Mouse (Mus musculus) adrenal gland, adult 2 months (tissue): ENCODE measurements around the gene Rhox2e. TPM values are rescaled to one million over a fixed set of nuclear protein-coding genes. Genes with fewer than 3 reads are reported as not detected.
"Not testable (repeated sequence)": the region's sequence is repeated elsewhere in the genome, so short reads cannot be mapped to it uniquely, and the experiment has no call there.

Experiments used
- DNase-seq: peaks from one replicate; pipeline ENCODE4 v3.0.0; 2021
- long read RNA-seq: library from polyadenylated mRNA; stranded (forward); transcript quantifications from one replicate; pipeline ENCODE4 v2.0.0, GENCODE M21; 2021
- polyA plus RNA-seq: library from polyadenylated mRNA; depleted of rRNA; stranded (reverse); fragments of >200 nt; gene quantifications from 2 replicates; pipeline ENCODE4 v1.2.3, GENCODE M21; 2012; rRNA removed
- total RNA-seq, 2 experiments: library from RNA; stranded (reverse); gene quantifications; 2 replicates each; pipeline ENCODE4 v1.2.3; 2021

Gene Rhox2e
- total RNA-seq (not detected), polyA plus RNA-seq (not detected in 2 replicates)
- long read RNA-seq: 0 reads

DNA sequence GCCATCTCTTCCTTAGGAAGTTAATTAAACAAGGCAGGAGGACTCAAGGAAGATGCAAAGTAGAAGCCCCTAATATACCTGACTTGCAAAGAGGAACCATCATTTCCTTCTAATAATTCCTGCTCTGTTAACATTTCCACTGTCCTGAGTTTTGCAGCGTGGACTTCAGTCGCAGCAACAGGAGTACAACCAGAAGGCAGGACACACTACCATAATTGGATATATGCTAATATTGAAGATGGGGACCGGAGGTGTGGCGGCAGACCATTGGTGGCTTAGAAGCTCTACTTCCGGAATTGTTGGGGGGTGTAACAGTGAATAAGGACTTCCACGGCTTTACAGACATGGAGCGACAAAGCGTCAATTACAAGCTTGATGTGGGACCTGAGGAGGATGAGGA, at the start of gene Rhox2e:
Gene Rhox2e (plus strand): TSS at position 301 of the 400 bp plus-strand sequence.
- DNase-seq: not testable (repeated sequence)

DNA sequence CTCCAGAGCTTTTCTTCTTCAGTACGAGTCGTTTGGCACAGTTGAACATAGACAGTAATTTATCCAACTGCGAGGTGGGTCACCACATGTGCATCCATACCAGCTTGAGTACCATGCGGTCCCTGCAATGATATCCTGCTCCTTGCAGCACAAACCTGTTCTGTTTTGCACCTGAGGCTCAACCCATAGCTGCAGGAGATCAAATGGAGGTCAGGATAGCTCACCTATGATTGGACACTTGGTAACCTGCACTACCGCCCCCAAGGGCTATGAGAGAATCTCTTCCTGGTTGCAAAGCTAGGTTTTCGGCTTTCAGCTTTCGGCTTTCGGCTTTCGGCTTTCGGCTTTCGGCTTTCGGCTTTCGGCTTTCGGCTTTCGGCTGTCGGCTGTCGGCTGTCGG, 16.2 kb upstream of the Rhox2e start, which contains the start of gene Rhox4d:
Gene Rhox4d (plus strand): TSS at position 301 of the 400 bp plus-strand sequence.
- DNase-seq: not testable (repeated sequence)

DNA sequence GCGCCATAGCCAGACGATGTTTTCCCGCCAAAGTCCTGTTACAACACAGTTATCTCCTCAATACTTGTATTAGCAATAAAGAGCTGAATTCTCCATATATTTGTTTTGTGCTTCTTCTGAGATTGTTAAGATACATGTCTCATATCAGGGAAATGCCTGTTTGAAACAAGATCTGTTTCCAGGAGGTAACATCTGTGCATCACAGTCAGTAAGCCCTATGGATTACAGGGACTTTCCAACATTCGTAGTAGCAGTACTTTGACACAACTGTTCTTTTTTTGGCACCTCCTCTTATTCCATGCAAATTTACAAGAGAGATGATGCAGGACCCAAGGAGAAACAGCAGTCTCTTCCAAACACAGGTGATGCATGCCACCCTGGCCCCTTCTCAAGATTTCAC, 11.5 kb downstream of the Rhox2e start, which contains the start of gene Rhox3e:
Gene Rhox3e (plus strand): TSS at position 301 of the 400 bp plus-strand sequence.
- DNase-seq: not testable (repeated sequence)

DNA sequence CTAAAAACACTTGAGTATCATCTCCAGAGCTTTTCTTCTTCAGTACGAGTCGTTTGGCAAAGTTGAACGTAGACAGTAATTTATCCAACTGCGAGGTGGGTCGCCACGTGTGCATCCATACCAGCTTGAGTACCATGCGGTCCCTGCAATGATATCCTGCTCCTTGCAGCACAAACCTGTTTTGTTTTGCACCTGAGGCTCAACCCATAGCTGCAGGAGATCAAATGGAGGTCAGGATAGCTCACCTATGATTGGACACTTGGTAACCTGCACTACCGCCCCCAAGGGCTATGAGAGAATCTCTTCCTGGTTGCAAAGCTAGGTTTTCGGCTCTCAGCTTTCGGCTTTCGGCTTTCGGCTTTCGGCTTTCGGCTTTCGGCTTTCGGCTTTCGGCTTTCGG, 26.9 kb downstream of the Rhox2e start, which contains the start of gene Rhox4e:
Gene Rhox4e (plus strand): TSS at position 301 of the 400 bp plus-strand sequence.
- DNase-seq: not testable (repeated sequence)

DNA sequence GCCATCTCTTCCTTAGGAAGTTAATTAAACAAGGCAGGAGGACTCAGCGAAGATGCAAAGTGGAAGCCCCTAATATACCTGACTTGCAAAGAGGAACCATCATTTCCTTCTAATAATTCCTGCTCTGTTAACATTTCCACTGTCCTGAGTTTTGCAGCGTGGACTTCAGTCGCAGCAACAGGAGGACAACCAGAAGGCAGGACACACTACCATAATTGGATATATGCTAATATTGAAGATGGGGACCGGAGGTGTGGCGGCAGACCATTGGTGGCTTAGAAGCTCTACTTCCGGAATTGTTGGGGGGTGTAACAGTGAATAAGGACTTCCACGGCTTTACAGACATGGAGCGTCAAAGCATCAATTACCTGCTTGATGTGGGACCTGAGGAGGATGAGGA, 40.9 kb downstream of the Rhox2e start, which contains the start of gene Rhox2f:
Gene Rhox2f (plus strand): TSS at position 301 of the 400 bp plus-strand sequence.
- not testable (repeated sequence) for DNase-seq

DNA sequence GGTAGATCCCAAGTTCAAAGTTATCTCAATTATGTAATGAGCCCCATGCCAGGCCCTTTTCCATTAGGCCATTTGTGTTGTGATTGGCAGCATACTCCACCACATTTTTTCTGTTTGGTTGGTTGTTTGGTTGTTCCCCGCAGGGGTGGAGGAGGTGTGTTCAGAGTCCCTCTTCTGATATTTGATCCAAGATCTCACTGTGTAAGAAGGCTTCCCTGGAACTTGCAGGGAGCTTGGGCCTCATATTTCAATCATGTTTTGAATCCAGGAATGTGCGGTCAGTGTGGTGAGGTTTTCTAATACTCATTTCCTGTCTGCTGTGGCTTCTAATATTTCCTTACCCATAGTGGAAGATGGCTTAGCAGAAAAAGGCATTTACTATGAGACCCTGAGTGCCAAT, 42.4 kb downstream of the Rhox2e start:
- not testable (repeated sequence) for DNase-seq

DNA sequence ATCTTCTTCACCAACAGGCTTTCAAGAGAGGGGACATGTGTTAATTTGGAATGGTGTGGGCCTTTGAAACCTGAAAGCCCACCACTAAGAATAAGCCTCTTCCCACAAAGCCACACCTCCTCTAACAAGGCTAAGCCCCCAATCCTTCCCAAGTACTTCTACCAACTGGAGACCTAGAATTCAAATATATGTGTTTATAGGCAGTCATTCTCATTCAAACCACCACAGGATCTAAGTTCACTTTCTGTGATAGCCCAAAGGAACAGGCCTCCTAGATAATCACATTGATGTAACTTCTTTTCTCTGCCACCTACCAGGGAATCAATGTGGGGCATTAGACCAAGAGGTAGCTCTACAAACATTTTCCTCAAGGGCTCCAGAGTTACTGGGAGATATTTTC, 50.4 kb downstream of the Rhox2e start, which contains the start of gene Rhox3f:
Gene Rhox3f (plus strand): TSS at position 301 of the 400 bp plus-strand sequence.
- not testable (repeated sequence) for DNase-seq

Other genes starting within 250 kb of the Rhox2e start
- gene Rhox3a2, start 150.4 kb upstream of the Rhox2e start, total RNA-seq: not detected
- gene Rhox3a2, start 150.4 kb upstream of the Rhox2e start, polyA plus RNA-seq: not detected in 2 replicates
- gene Rhox4a2, start 139.6 kb upstream of the Rhox2e start, total RNA-seq: not detected
- gene Rhox4a2, start 139.6 kb upstream of the Rhox2e start, polyA plus RNA-seq: not detected in 2 replicates
- not detected for gene Rhox2b, start 118.4 kb upstream of the Rhox2e start, total RNA-seq
- gene Rhox2b, start 118.4 kb upstream of the Rhox2e start, polyA plus RNA-seq: not detected in 2 replicates
- gene Rhox4b, start 98.0 kb upstream of the Rhox2e start, total RNA-seq: not detected
- gene Rhox4b, start 98.0 kb upstream of the Rhox2e start, polyA plus RNA-seq: not detected in 2 replicates
- not detected for gene Rhox2c, start 76.8 kb upstream of the Rhox2e start, total RNA-seq
- not detected in 2 replicates for gene Rhox2c, start 76.8 kb upstream of the Rhox2e start, polyA plus RNA-seq
- not detected for gene Rhox3c, start 71.9 kb upstream of the Rhox2e start, total RNA-seq
- gene Rhox3c, start 71.9 kb upstream of the Rhox2e start, polyA plus RNA-seq: not detected in 2 replicates
- not detected for gene Rhox4c, start 50.1 kb upstream of the Rhox2e start, total RNA-seq
- not detected in 2 replicates for gene Rhox4c, start 50.1 kb upstream of the Rhox2e start, polyA plus RNA-seq
- gene Rhox2d, start 37.0 kb upstream of the Rhox2e start, total RNA-seq: not detected
- gene Rhox2d, start 37.0 kb upstream of the Rhox2e start, polyA plus RNA-seq: not detected in 2 replicates
- not detected for gene Rhox4d, start 16.1 kb upstream of the Rhox2e start, total RNA-seq
- not detected in 2 replicates for gene Rhox4d, start 16.1 kb upstream of the Rhox2e start, polyA plus RNA-seq
- gene Rhox3e, start 11.6 kb downstream of the Rhox2e start, total RNA-seq: not detected
- gene Rhox3e, start 11.6 kb downstream of the Rhox2e start, polyA plus RNA-seq: not detected in 2 replicates
- not detected for gene Rhox4e, start 27.0 kb downstream of the Rhox2e start, total RNA-seq
- gene Rhox4e, start 27.0 kb downstream of the Rhox2e start, polyA plus RNA-seq: not detected in 2 replicates
- gene Rhox2f, start 41.0 kb downstream of the Rhox2e start, total RNA-seq: not detected
- not detected in 2 replicates for gene Rhox2f, start 41.0 kb downstream of the Rhox2e start, polyA plus RNA-seq
- not detected for gene Rhox3f, start 50.5 kb downstream of the Rhox2e start, total RNA-seq
- gene Rhox3f, start 50.5 kb downstream of the Rhox2e start, polyA plus RNA-seq: not detected in 2 replicates
- not detected for gene Rhox4f, start 77.3 kb downstream of the Rhox2e start, total RNA-seq
- gene Rhox4f, start 77.3 kb downstream of the Rhox2e start, polyA plus RNA-seq: not detected in 2 replicates
- not detected for gene Rhox3g, start 98.2 kb downstream of the Rhox2e start, total RNA-seq
- not detected in 2 replicates for gene Rhox3g, start 98.2 kb downstream of the Rhox2e start, polyA plus RNA-seq
- gene Rhox2g, start 113.0 kb downstream of the Rhox2e start, total RNA-seq: not detected
- gene Rhox2g, start 113.0 kb downstream of the Rhox2e start, polyA plus RNA-seq: not detected in 2 replicates
- gene Rhox4g, start 120.9 kb downstream of the Rhox2e start, total RNA-seq: not detected
- not detected in 2 replicates for gene Rhox4g, start 120.9 kb downstream of the Rhox2e start, polyA plus RNA-seq
- gene Rhox3h, start 138.3 kb downstream of the Rhox2e start, total RNA-seq: not detected
- gene Rhox3h, start 138.3 kb downstream of the Rhox2e start, polyA plus RNA-seq: not detected in 2 replicates
- gene Rhox2h, start 142.8 kb downstream of the Rhox2e start, total RNA-seq: not detected
- gene Rhox2h, start 142.8 kb downstream of the Rhox2e start, polyA plus RNA-seq: not detected in 2 replicates